ENCODE assay signal across 14 mouse cellular contexts in genomic region chr8:8869338-8869737, GRCm38 (mm10).
"Had no signal": no experiment of that assay in that cellular context is flagged by ENCODE, and none has a peak within 500 bp of the region (broad histone marks: within the 10 kb centered on the region; RNA-seq: fewer than 3 reads in every experiment).

No protein-coding gene starts in this region.

- H3K36me3 ChIP-seq: midbrain, embryonic 13.5 days; midbrain, embryonic 15.5 days; neural tube, embryonic 12.5 days; stomach, embryonic 15.5 days had no signal

- H3K9ac ChIP-seq: lung, embryonic 14.5 days; midbrain, embryonic 13.5 days; midbrain, embryonic 15.5 days; neural tube, embryonic 12.5 days; stomach, embryonic 15.5 days had no signal

- H3K4me3 ChIP-seq: midbrain, embryonic 13.5 days; midbrain, embryonic 15.5 days; neural tube, embryonic 12.5 days; stomach, embryonic 15.5 days had no signal

- H3K9me3 ChIP-seq: midbrain, embryonic 15.5 days; neural tube, embryonic 12.5 days; stomach, embryonic 15.5 days had no signal

- DNase-seq: lung, adult 18-20 months; lung, embryonic 14.5 days; lung, postnatal 14 days; lung, postnatal 4 days; right cerebral cortex, postnatal 14 days; thymus, adult 2 months; thymus, postnatal 25 days; thymus, postnatal 4 days had no signal

- H3K27ac ChIP-seq: midbrain, embryonic 13.5 days; midbrain, embryonic 15.5 days; neural tube, embryonic 12.5 days; stomach, embryonic 15.5 days; stomach, postnatal 0 days had no signal

- H3K4me1 ChIP-seq: stomach, embryonic 15.5 days had no signal

- H3K27me3 ChIP-seq: stomach, embryonic 15.5 days had no signal

- ATAC-seq: midbrain, embryonic 13.5 days; midbrain, embryonic 15.5 days had no signal

- H3K4me2 ChIP-seq: lung, embryonic 14.5 days; midbrain, embryonic 11.5 days; midbrain, embryonic 13.5 days; midbrain, embryonic 15.5 days; neural tube, embryonic 12.5 days; stomach, embryonic 15.5 days had no signal
